Mouse (Mus musculus): Measurements from ENCODE around the gene 4932438H23Rik.

DNA sequence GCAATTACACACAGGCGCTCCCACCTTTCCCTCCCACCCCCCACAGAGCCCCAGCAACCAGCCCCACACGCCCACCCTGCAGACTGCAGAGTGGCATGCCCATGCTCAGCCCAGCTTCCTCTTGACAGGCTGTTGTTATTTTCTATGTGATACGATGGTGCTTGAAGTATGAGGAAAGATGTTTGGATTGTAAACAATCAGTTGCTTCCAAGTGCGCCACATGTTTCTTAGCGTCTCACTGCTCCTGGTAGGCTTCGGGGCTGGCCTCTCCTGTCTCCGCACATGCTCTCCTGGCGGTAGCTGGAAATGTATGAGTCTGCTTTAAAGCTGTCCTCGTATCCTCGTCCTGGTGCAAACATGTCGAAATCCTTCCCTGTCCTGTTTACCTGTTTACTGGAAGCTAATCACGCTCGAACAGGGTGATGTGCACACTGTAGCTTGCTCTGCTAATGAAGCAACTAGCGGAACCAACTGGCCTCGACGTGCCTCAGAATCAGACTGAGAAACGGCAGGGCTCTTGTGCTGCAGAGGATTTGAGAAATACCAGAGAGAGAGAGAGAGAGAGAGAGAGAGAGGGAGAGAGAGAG is 9.6 kb downstream of the 4932438H23Rik start:
- no peak for TF ChIP-seq CTCF (IDR thresholded peaks at IDR 0.05; ENCODE audit: extremely low read depth, insufficient read length, insufficient replicate concordance, low read depth, low read length)
- no peak for TF ChIP-seq POLR2A (IDR thresholded peaks at IDR 0.05; ENCODE audit: low read depth, low read length)
